Mouse (Mus musculus): ENCODE measurements around the gene Cd37.
A peak's percentile ranks its signal among the peaks of the same experiment; 100 is the strongest.

Cd37 gene

DNA sequence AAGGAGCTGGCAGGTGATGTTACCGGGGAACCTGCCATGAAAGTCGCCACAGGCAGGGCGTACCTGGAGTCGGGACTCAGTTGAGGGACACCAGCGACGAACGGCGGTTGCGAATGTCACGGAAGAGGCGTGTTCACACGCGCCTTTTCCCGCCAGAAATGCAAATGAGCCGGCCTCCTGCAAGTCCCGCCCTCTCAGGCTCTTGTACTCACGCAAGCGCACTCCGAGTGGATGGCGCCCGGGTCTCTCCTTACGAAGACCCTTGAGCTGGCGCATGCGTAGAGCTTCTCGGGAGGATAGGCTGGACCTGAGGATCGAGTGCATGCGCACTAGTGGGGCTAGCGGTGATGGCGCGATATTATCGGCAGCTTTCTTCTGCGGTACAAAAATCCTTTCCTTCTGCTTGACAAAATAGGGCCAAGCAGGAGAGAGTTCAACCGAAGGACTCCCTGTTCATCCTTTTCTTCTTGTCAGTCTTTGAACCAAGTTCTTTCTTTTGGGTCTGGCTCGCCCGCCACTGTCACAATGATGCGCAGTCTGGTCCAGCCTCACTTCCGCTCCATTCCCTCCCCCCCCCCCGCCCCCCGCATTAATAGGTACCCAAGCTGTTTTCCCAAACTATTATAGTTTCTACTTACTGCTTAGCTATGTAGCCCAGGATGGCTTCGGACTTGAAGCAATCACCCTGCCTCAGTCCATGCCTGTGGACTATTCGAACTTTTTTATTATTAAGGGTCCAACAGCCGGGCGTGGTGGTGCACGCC, 34.4 kb downstream of the Cd37 start, which contains the start of gene Ccdc155:
Ccdc155 (minus strand) TSS at position 513 of the 764 bp plus-strand sequence.
- peak; percentile 39 to 75 for DNase-seq (ENCODE audit: low spot score in 2 of 2)

DNA sequence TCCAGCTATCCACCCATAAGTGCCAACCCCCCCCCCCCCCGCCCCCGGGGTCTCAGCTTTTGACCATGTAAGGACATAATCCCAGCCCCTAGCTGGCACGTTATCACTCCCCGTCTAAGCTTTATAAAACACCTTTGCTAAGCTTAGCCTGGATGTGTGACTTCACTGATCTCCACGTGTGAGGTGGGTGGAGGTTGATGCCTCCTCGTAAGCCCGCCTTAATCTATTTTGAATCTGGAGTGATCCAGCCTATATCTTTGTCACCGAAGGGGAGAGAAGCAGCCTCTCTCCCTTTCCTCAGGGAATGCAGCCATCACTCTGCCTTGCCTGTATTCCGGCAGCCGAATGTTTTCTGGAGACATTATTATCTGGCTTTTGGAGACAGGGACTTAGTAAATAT, 36.3 kb downstream of the Cd37 start:
- no peak for DNase-seq (ENCODE audit: low spot score in 2 of 2)

DNA sequence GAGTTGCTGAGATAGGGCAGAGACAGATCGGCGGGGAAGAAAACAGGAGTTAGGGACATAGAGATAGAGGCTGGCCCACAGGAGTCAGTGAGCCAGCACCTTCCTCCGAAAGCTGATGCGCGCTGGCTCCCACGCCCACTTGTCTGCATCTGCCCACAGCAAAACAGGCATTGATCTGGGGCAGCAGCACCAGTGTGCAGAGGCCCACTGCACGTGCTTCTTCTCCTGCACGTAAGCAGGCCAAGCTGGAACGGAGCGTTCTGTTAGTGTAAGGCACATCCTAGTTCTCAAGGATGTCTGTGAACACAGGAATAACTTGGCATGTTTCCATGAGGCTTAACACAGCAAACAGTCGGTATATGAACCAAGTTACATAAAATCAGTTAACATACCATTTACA, 40.0 kb downstream of the Cd37 start:
- DNase-seq (ENCODE audit: low spot score in 2 of 2): no peak

DNA sequence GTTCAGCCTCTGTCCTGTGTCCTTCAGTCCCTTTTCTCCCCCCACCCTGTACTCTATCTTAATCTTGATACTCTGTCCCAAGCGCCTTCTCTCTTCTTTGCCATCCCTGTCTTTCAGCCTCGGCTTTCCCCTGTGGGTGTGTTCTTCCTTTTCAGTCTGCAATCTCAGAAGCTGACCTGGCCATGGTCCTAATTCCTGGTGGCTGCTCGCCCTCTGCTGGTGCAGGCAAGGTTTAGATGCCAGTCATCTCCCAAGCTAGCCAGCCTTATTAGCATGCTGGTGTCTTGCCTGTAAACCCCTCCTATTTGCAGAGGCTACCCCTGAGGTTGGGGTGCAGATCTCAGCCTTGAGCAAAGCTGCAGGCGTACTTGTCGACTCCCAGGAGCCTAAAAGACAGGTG, 40.5 kb downstream of the Cd37 start:
- DNase-seq (ENCODE audit: low spot score in 2 of 2): peak; percentile 39 to 58

DNA sequence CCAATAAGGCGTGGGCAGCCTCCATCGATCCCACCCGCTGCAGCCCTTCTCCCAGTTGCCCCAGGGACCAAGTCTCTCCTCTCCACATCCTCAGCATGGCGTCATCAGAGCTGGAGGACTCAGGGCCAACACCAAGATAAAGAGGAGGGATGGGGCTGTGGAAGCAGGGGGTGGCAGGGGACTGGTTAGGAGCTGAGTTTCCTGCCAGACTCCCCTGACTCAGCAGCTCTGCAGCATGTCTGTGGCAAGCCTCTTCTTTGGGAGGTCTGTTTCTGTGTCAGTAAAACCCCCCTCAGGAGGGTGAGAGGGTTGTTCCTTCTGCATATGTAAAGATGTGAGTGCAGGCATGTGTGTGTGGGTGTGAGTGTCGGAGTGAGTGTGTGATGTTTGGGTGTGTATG, 41.9 kb downstream of the Cd37 start:
- DNase-seq (ENCODE audit: low spot score in 2 of 2): no peak

DNA sequence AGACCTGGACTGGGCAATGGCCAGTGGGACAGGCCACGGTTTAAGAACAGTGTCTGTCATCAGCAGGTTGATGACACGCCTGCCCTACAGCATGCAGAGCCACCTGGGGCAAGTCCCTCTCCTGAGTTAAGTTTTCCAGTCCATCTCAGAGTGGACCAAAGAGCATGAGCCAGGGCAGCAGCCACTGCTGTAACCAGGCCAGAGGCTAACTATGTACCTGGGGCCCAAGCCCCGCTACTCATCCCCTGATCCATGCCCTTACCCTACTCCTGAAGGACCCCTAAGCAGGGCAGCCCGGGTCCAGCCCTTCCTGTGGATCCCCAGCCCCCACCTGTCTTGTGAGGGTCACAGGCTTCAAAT, 42.8 kb downstream of the Cd37 start:
- no peak for DNase-seq (ENCODE audit: low spot score in 2 of 2)

DNA sequence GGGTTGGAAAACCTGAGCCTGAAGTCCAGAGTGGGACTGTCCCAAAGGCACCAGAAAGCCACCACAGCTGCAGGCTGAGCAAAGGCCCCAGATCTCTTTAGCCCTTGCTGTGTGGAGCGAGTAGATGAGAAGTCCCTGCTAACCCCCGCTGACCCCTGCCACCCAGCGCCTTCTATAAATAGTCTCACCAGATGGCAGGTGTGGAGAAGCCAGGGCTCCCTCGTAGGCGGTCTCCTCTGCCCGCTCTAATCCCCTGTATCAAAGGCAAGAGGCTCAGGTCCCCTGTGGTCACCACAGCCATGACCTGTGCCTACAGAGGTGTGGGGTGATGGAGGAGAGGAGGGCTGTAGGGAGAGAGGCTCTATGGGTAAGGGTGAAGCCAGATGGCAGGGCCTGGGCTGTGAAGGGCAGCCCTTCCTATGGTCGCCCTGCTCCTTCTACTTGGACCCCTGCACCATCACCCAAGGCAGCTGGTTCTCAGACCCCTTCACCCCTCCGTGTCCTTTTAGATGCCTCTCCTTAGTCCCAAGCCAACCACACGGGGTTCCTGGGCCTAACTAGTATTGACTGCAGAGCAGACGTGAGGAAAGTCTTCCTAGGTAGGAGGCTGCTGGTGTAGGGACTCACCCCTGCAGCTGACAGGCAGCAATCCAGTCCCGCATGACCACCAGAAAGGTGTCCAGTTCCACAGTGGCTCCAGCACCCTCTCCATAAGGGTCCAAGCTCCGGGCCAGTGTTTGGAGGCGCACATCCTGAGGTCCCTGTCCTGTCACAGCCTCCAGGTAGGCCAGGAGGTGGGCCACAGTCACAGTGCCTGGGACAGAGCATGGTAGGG, 43.4 kb downstream of the Cd37 start:
- DNase-seq (ENCODE audit: low spot score in 2 of 2): no peak

DNA sequence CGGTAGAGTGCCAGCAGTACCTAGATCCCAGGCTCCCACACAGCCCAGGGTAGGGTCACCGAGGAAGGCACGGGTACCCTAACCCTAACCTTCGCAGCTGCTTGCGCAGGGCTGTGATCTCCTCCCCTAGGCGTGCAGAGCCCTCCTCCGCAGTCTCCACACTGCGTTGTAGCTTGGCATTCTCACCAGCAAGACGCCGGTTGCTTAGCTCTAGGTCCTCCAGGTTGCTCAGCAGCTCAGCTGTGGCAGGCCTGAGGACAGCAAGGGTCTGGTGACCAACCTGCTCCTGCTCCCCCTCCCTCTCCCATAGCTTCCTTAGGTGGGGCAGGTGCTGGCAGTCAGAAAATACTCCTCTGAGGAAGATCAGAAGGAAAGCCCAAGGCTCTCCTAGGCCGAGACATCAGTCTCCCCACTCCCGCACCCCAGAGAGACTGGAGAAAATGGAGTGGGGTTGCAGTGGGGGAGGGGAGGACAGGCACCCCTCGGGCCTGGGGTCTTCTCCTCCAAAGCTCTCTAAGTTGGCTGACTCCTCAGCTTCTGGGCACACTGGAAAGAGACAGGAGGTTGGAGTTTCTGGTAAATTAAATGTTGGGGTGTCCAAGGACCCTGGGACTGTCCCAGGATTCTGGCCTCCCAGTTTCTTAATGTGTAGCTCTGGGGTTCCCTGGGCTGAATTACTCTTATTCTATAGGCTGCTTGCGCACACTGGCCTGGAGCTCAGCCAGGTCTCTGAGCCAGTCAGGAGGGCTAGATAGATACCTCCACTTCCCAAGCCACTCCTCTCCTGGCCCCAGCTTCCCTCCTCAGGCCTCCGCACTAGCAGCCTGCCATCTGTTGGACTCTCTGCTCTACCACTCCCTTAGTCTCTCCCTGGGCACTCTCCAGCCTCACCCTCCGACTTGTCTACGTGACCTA, 44.8 kb downstream of the Cd37 start:
- DNase-seq (ENCODE audit: low spot score in 2 of 2): no peak

DNA sequence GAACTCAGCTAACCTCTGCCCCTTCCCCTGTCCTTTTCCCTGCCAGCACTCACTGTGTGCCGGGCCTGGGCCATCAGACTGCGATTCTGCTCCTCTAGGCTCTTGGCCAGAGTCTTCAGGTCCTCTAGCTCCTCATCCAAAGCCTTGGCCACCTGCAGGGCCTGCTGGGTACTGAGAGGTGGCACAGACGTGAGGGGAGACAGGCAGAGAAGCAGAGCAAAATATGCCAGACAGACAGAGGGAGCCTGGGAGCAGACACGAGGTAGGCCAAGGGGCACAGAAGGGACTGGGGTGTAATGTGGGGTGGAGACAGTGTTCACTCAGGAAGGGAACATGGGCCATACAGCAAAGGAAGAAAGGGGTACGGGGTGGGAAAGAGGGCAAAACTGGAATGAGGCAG, 45.5 kb downstream of the Cd37 start:
- no peak for DNase-seq (ENCODE audit: low spot score in 2 of 2)

DNA sequence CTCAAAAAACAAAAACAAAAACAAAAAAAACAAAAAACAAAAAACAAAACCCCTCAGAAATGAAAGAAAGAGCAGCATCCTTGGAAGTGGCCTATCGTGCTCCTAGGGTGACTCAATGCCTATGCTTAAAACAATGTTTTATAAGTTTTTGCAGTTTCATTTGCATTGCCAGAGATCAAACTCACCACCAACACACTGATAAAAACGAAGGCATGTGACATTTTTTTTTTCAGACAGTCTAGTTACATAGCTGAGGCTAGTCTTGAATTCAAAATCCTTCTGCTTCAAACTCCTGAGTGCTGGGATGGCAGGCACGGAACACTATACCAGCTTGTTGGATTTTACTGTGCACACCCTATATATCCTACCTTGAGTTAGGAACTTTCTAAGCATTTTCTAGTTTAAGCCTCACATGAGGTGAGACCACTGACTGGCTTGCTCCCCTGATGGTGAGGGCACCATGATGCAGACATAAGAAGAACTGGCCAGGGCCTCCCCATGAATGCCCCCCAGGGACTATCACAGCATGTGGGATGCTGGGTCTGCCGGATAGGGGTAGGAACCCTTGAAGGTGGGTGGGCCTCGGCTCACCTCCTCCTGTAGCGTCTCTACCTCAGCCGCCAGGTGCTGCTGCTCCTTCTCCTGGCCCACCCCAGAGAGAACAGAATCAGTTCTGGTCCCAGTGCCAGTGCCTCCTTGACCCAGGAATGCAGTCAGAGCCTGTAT, 46.2 kb downstream of the Cd37 start:
- DNase-seq (ENCODE audit: low spot score in 2 of 2): no peak

DNA sequence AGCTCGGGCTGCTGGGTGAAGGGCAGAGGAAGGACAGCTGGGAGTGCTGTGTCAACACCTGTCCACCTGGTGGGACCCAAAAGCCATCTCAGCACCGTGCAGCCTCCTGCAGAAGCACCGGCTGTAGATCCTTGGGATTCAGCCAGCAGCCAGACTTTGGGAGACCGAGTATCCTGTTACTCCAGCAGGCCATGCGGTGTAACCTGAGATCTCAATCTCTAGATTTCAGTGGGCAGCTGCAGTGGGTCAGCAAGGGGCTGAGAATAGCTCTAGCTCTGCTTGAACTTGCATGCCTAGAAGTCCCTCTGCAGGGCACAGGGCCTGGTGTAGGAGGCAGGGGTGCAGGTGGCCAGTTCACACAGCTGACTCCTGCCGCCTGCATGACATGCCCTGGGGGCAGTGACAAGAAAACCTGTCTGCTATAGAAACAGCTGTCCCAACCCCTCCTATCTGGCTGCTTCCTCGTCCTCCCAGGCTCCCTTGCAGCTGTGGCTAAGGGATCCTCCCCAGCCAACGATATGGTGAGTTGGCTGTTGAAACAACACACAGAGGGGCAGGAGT, 47.0 kb downstream of the Cd37 start:
- no peak for DNase-seq (ENCODE audit: low spot score in 2 of 2)

DNA sequence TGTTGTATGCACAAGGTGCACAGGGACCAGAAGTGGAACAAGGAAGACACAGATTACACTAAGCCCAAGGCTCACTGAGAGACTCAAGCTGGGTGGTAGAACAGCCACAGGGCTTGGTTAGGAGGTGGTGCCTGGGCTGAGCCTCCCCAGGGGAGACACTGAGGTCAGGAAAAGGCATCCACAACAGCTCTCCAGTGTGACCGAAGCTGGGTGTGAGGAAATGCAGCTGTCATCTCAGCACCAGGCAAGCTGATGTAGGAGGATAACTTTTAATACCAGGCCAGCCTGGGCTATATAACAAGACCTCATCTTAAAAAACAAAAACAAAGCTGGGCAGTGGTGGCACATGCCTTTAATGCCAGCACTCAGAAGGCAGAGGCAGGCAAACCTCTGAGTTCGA, 47.8 kb downstream of the Cd37 start:
- no peak for DNase-seq (ENCODE audit: low spot score in 2 of 2)

DNA sequence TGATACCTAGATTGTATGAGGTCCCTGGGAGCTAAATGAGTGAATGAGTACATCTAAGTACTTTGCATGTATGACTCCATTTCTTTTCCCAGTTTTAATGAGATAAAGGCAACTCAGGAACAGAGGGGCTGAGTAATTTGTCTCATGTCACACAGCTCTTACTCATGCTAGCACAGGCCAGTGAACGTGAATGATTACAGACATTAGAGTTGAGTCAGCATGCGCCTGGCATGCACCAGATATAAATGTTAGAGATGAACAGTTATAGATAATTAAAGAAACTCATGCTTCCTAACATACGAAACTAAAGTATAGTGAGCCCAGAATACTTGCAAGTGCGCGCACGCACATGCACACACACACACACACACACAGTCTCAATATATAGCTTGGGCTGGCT, 48.7 kb downstream of the Cd37 start:
- no peak for DNase-seq (ENCODE audit: low spot score in 2 of 2)

DNA sequence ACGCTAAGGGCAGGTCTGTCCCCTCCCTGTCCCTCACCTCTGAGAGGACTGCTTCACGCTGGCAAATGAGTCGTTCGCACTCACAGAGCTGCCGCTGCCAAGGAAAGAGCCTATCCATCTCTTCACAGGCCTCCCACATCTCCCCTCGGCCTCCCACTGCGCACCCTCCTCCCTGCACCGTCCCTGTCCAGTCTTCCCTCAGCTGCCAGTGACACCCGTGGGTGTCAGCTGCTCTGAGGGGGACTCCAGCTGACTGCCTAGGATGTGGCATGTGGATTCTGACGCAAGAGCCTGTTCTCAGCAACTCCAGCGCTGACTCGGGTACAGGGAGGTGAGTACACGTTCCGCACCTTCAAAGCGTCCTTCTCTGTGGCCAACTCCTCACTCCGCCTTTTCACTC, 49.3 kb downstream of the Cd37 start:
- no peak for DNase-seq (ENCODE audit: low spot score in 2 of 2)

DNA sequence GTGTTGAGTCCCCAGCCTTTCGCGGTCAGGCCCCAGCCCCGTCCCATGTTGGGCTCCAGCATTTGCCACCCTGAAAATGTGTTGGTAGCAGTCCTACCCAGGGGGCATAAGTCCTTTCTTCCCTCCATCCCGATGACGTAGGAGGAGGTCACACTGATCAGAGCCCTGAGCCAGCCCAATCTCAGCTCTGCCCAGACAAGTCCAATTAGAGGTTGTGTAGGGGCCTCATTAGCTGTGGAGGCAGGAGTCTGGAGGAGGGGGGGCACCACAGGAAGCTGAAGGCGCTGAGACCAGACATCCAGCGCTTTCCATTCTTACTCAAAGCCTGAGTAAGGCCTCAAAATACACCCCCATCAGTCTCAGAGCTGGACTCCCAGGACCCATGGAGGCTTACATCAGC, 53.0 kb downstream of the Cd37 start:
- DNase-seq (ENCODE audit: low spot score in 2 of 2): no peak

DNA sequence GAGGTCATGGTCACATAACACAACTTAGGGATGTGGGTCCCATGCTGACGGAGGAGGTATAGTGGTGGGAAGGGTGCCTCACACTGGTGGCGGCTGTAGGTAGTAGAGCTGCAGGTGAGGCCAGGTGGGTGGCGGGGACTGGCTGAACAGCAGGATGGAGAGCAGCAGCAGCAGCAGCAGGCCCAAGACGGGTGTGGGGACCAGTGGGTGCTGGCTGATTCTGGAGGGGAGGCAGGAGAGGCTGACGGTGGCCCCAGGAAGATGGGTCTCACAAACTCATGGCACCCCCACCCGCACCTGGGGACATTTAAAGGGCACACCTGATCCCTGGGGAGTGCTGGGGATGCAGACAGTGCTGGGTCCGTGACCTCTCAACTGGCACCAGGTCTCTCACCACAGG, 55.2 kb downstream of the Cd37 start:
- no peak for DNase-seq (ENCODE audit: low spot score in 2 of 2)

Measured in urinary bladder, adult 18-20 months (tissue).